Mouse (Mus musculus): ENCODE data around the gene Garem2.

Garem2 gene

DNA sequence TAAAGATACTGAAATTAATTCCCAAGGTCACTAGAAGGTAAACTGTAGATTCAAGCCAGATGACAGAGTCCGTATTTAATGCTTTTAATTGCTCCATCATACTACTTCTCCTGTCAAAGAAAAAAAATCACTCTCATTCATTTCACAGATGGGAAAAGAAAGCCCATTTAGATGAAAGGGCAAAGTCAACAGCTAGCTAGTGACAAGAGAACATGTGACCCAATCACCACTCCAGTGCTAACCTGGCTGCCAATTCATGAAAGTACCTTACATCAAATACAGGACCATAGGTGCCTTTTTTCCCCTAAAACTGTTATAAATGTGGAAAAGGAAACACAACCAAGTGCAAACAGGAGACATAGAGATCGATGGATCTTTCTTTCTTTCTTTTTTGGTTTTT lies 48.3 kb downstream of the Garem2 start:
- DNase-seq (ENCODE audit: low spot score in 2 of 2) = no peak

DNA sequence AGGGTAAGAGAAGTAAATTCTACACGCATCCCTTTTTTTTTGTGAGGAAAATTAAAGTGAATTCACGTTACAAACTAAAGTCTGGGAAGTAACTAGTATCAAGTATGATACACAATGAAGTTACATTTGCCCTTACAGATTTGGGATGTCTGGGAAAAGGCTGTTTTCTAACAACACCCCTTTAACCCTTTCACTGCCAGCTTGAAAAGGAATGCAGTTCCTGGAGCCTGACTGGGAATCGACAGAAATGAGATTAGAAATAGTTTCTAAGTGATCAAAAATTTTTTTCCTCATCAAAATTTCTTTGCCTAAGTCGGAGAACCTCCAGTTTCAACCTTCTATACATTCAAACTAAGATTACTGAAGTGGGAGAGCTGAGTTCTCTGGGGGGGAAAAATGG lies 49.1 kb downstream of the Garem2 start:
- DNase-seq (ENCODE audit: low spot score in 2 of 2) = no peak

DNA sequence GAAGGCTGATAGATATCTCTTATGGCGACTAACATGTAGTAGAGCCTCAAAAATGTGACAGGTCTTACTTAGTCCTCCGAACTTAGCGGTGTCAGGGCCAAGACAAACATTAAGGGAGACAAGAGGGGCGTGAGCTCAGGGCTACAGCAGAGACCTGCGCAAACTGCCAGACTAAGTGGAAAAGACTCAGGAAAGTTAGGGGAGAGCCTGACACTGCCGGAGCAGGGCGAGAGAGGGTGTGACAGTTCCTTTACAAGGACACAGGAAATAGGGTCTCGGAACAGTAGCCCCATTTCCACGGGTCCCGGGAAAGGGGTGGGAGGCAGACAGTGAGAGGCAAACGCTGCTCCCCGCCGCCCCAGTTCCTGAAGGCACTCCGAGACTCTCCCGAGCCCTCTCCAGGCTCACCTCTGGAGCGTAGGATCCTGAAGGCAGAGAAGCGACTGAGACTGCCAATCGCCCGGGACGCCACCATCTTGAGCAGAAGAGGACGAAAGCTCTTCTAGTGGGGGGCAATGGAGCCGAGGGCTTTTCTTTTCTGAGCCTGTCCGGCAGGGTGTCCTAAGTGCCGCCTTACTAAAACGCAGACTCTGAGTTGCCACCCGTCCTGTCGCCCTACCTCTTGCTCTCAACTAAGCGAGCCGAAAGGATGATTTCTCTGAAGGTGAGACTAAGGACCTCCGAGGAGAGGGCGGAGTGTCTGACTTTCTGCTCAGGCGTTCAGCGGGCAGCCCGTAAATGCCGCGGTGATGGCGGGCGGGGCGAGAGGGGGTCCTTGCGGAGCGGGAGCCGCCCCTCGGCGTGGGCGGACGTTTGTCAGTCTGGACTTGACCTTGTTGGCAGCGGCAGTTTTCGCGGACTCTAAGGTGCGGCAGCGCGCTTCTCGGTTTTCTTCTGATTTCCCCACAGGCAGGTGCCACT lies 49.8 kb downstream of the Garem2 start, which contains the start of the genes Hadha and Hadhb:
Gene Hadha, minus strand, starts transcription at position 689 of the 921 bp plus-strand sequence.
Gene Hadhb, plus strand, starts transcription at position 775 of the 921 bp plus-strand sequence.
- peak; percentile 90 to 96 for DNase-seq (ENCODE audit: low spot score in 2 of 2)

DNA sequence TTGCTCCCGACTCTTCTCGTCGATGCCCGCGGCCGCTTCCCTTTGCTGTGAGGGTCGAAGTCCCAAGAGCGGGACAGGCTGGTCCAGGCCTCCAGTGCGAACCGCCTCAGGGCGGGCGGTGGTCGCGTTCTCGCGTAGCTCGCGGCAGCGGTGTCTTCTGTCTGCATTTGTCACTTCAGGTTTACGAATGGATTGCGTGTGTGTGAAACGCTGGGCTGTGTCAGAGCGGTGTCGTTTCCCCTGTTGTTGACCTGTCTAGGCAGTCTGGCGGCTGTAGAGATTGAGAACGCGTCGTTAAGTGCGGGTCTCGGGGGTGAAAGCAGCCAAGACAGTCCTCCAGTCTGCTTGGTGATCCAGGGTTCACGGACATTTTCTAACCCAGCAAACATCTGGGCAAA lies 50.4 kb downstream of the Garem2 start:
- DNase-seq (ENCODE audit: low spot score in 2 of 2) = no peak

DNA sequence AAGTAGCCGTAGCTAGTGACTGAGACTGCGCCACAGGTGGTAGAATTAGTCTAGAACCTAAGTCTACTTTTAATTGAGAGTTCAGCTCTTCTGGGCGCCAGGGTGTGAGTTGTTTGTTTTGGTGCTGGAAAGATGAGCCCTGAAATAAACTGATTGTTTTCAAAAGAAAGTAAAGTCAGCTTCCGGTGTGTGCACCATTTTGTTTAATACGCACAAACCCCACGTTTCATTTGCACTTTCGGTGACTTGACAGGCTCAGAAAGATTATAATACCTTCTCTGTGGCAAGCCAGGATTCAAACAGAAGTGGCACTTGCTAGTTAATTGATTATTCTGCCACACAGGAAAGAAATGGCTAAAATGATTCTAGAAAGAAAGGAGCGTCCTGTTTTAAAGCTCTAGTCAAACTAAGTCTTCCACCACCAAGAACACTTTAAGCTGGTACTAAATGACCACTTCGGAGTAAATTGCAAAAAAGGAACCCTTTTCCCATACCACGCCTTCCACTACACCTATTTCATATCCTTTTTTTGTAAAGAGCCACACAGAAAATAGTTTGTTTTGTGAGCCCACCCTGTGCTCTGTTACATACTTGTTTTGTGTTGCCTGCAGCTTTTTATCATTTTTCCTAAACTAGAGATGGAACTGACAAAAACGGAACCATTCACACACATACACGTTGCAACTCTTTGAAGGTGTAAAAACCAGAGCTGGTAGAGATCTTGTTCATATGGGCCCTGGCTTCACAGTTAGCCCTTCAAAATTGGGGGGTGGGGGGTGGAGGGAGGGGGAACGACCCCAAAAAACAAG lies 51.1 kb downstream of the Garem2 start:
- DNase-seq (ENCODE audit: low spot score in 2 of 2) = no peak

DNA sequence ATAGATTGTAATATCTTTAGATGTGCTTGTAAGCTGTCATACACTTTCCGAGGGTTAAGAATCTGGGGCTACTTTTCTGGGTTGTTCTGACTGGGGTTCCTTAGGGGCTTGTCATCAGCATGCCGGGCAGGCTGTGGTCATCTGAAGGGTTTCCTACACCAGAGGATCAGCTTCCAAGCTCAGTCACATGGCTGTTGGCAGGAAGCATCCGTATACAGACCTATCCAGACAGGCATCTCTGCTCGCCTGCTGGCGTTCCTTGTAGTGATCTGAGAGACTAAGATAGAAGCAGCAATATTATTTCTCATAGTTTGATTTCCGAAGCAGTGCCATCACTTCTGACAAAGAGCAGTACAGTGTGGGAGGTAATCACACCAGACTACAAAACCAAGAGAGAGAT lies 54.6 kb downstream of the Garem2 start:
- peak; percentile 36 to 53 for DNase-seq (ENCODE audit: low spot score in 2 of 2)

DNA sequence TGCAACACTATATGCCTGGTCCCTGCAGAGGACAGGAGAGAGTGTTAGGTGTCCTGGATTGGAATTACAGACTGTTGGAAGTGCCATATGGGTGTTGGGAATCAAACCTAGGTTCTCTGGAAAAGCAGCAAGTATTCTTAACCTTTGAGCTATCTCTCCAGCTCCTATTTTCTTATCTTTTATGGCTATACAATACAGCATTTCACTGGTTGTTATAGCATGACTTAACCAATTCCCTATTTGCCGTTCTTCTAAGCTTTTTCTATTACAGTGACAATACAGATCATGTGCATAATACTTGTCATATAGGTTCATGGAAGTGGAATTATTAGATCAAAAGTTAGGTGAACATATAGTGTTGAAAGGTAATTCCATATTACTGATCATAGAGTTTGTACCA lies 56.9 kb downstream of the Garem2 start:
- DNase-seq (ENCODE audit: low spot score in 2 of 2) = no peak

DNA sequence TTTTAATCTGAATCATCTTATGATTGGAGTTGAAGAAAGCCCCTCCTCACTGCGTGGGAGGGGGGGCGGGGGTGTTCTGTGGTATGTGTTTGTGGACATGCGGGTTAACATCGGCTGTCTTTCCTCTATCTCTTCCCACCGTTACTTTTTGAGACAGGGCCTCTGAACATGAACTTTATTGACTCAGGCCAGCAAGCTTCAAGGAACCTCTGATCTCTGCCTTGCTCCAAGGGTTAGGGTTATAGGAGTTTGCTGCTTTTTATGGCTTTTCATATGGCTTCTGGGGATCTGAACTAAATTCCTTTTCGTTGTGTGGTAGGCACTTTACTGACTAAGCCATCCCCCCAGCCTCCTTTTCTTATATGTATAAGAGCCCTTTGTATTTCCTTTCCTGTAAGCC lies 57.4 kb downstream of the Garem2 start:
- DNase-seq (ENCODE audit: low spot score in 2 of 2) = no peak

DNA sequence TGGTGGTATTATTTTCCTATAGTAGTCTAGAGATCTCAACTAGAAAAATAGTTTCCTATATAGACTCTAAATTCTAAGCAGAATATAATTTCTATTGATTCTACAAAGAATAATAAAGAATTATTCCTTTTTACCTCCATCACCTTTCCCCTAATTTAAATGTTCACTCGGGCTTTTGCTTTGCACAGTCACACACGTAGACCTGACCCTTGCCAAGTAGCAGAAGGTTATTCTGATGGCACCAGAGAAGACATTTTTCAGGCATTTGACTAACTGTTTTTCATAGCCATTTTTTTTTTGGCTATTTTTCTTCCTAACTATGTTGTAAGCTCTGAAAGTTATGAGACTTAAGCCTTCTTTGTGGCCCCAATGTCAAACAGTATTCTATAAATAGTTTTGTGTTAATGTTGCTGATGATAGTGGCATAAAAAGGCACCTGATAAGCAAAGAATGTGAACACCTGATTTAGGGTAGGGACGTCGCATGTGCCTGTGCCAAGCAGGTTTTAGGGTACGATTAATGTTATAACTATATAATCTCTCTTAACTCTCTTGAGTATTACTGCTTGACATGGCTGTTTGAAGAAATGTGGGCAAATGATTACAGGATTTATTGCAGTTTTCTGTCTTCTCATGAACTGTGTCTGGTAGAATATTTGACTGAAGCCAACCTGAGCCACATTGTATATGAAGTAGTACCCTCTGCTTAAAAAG lies 60.4 kb downstream of the Garem2 start:
- DNase-seq (ENCODE audit: low spot score in 2 of 2) = no peak

Data from heart, adult 9 months (tissue).